Mouse (Mus musculus) embryonic facial prominence, embryonic 10.5 days (tissue): ENCODE measurements around the gene Eif5a2. TPM values are rescaled to one million over a fixed set of nuclear protein-coding genes. Genes with fewer than 3 reads are reported as not detected.

Experiments
- DNase-seq: peaks from one replicate; pipeline ENCODE4 v3.0.0-alpha.2; 2017; ENCODE audit warnings: low spot score
- H3K27ac ChIP-seq: fragments of 300-500 bp; sonication (generic); replicated peaks from 2 replicates; pipeline ENCODE4 v1.5.1; 2016; ENCODE audit warnings: mild to moderate bottlenecking
- H3K27me3 ChIP-seq: fragments of 300-500 bp; sonication (generic); replicated peaks from 2 replicates; pipeline ENCODE4 v1.6.1; 2016; ENCODE audit warnings: low read depth, mild to moderate bottlenecking; ENCODE audit not compliant: poor library complexity, severe bottlenecking
- H3K36me3 ChIP-seq: fragments of 300-500 bp; sonication (generic); replicated peaks from 2 replicates; pipeline ENCODE4 v1.6.1; 2016; ENCODE audit warnings: mild to moderate bottlenecking, moderate library complexity
- H3K4me1 ChIP-seq: fragments of 300-500 bp; sonication (generic); 2 replicates; pipeline ENCODE4 v1.6.1; 2016
- H3K4me3 ChIP-seq: fragments of 300-500 bp; sonication (generic); 2 replicates; pipeline ENCODE4 v1.5.1; 2016; ENCODE audit warnings: mild to moderate bottlenecking, moderate library complexity
- H3K9me3 ChIP-seq: fragments of 300-500 bp; sonication (generic); 2 replicates; pipeline ENCODE4 v1.6.1; 2016; ENCODE audit warnings: mild to moderate bottlenecking
- WGBS: fragments of 180-500 bp; shearing (Covaris S2); methylation state at CpG from one replicate; pipeline ENCODE4 v1.1.7; 2016; 5-methylcytosine and 5-hydroxymethylcytosine counted together
- polyA plus RNA-seq: library from polyadenylated mRNA; unstranded; fragments of >200 nt; fragmentation: Nextera tagmentation; extraction: Ambion mirVana; gene quantifications from 2 replicates; pipeline ENCODE4 v1.2.1, GENCODE M21; 2016

The Eif5a2 gene
- polyA plus RNA-seq, 1 experiment from 2014 or later, result 12.9 TPM

- H3K4me1 ChIP-seq, result no peaks in the 10 kb centered on the region
- no peaks in the 10 kb centered on the region for H3K9me3 ChIP-seq
- H3K27me3 ChIP-seq, result no peaks in the 10 kb centered on the region
- H3K36me3 ChIP-seq, result no peaks in the 10 kb centered on the region
- DNase-seq, result no peak
- H3K4me3 ChIP-seq, result no peak overlapping the region
- H3K27ac ChIP-seq, result no peak overlapping the region
- WGBS, result 80% methylated on average over 4 of the region's 4 CpGs
Measured at GRCm38 (mm10) chr3:28816010-28816540, 35.0 kb downstream of the Eif5a2 start.

DNA sequence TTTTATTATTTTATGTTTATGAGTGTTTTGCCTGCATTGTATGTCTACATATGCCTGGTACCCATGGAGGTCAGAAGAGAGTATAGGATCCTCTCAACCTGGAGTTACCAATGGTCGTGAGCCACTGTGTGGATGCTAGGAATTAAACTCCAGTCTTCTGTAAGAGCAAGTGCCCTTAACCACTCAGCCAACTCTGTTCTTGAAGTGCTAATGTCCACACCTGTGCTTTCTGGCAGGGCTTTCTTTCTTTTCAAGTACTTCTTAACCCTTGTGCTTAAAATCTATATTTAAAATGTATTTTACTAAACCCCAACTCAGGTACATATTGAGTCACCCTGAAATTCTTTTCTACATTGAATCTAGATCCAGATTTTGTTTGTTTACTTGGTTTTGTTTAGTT is 45.2 kb downstream of the Eif5a2 start:
- H3K4me1 ChIP-seq, result no peaks in the 10 kb centered on the region
- no peaks in the 10 kb centered on the region for H3K9me3 ChIP-seq
- no peaks in the 10 kb centered on the region for H3K36me3 ChIP-seq
- 82% methylated on average over 1 of the region's 1 CpGs for WGBS
- no peaks in the 10 kb centered on the region for H3K27me3 ChIP-seq
- H3K27ac ChIP-seq, result no peak overlapping the region
- H3K4me3 ChIP-seq, result no peak overlapping the region
- DNase-seq, result no peak

- H3K4me3 ChIP-seq, result no peak overlapping the region
- no peak overlapping the region for H3K27ac ChIP-seq
- H3K4me1 ChIP-seq, result no peaks in the 10 kb centered on the region
- no peaks in the 10 kb centered on the region for H3K27me3 ChIP-seq
- no peak for DNase-seq
- H3K9me3 ChIP-seq, result no peaks in the 10 kb centered on the region
- 89% methylated on average over 2 of the region's 2 CpGs for WGBS
- no peaks in the 10 kb centered on the region for H3K36me3 ChIP-seq
Measured at GRCm38 (mm10) chr3:28827605-28828004, 46.5 kb downstream of the Eif5a2 start.

DNA sequence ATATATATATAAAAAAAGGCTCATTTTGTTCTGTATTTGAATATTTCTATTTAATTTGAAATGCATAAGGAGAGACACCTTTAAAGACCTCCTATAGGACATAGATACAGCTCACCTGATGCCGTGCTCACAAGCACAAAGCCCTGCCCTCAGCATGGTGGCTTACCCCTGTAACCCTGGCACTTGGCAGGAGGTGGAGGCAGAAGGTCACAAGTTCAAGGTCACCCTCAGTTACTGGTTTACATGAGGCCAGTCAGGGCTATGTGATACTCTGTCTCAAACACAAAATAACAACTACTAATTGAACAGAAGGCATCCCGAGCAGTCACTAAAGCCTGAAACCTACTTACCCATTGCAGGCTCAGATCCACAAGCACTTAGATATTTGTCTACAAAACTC is 48.4 kb downstream of the Eif5a2 start:
- Histone ChIP-seq H3K4me3 (no peak overlapping the region), H3K4me1 (no peaks in the 10 kb centered on the region), H3K27ac (no peak overlapping the region), H3K9me3 (no peaks in the 10 kb centered on the region), H3K27me3 (no peaks in the 10 kb centered on the region), H3K36me3 (no peaks in the 10 kb centered on the region)
- DNase-seq, result no peak
- WGBS, result 83% methylated on average over 2 of the region's 2 CpGs

GRCm38 (mm10) chr3:28836796-28837371 is 55.8 kb downstream of the Eif5a2 start:
- WGBS, result 74% methylated on average over 2 of the region's 2 CpGs
- Histone ChIP-seq H3K36me3 (no peaks in the 10 kb centered on the region), H3K4me3 (no peak overlapping the region), H3K27me3 (no peaks in the 10 kb centered on the region), H3K27ac (no peak overlapping the region), H3K4me1 (peaks cover 1% of the 10 kb centered on the region; the same call in 1 of the 2 replicates), H3K9me3 (no peaks in the 10 kb centered on the region)
- no peak for DNase-seq

GRCm38 (mm10) chr3:28841886-28842649 is 61.0 kb downstream of the Eif5a2 start:
- no peaks in the 10 kb centered on the region for H3K27me3 ChIP-seq
- no peaks in the 10 kb centered on the region for H3K9me3 ChIP-seq
- H3K4me1 ChIP-seq, result peaks cover 5% of the 10 kb centered on the region; the same call in 1 of the 2 replicates
- no peak overlapping the region for H3K27ac ChIP-seq
- no peak overlapping the region for H3K4me3 ChIP-seq
- no peaks in the 10 kb centered on the region for H3K36me3 ChIP-seq
- WGBS, result 28% methylated on average over 3 of the region's 3 CpGs
- no peak for DNase-seq

GRCm38 (mm10) chr3:28843231-28843630 is 62.2 kb downstream of the Eif5a2 start:
- 54% methylated on average over 8 of the region's 8 CpGs for WGBS
- Histone ChIP-seq H3K27me3 (no peaks in the 10 kb centered on the region), H3K36me3 (no peaks in the 10 kb centered on the region), H3K9me3 (no peaks in the 10 kb centered on the region), H3K27ac (no peak overlapping the region), H3K4me3 (no peak overlapping the region), H3K4me1 (peaks cover 5% of the 10 kb centered on the region; the same call in 1 of the 2 replicates)
- no peak for DNase-seq

DNA sequence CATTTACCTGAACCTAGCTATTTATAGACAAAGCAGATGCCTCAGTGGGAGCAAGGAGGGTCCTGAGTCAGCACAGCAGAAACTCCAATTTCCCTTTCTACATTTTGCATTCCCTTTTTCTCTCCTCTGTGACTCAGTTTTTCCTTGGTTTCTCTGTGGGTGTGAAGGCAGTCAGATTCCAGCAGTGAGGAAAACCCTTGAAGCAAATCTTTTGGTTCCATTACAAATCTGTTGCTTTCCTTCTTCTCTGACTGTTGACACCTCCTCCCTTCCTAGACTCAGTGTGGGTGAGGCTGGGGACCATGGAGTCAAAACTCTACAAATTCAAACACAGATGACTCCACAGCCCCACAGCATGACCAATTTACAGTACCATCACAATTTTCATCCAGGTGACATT is 66.0 kb downstream of the Eif5a2 start:
- Histone ChIP-seq H3K4me1 (peaks cover 3% of the 10 kb centered on the region; the same call in 1 of the 2 replicates), H3K4me3 (no peak overlapping the region), H3K36me3 (no peaks in the 10 kb centered on the region), H3K27ac (no peak overlapping the region), H3K9me3 (no peaks in the 10 kb centered on the region), H3K27me3 (no peaks in the 10 kb centered on the region)
- DNase-seq, result no peak

Other genes with a start within 250 kb of the Eif5a2 start
- gene Slc2a2, start 83.4 kb upstream of the Eif5a2 start, polyA plus RNA-seq, result 0.04 TPM in 2 replicates
- 318 and 326 TPM in 2 replicates for gene Rpl22l1, start 24.2 kb downstream of the Eif5a2 start, polyA plus RNA-seq
- not detected in 2 replicates for gene Gm1527, start 111.3 kb downstream of the Eif5a2 start, polyA plus RNA-seq